Mouse (Mus musculus): ENCODE results near the gene Galns. TPM values are rescaled to one million over a fixed set of nuclear protein-coding genes. Genes with fewer than 3 reads are reported as not detected.

Gene Galns
- polyA plus RNA-seq, 1 experiment from 2014 or later = 6.9 TPM

GRCm38 (mm10) chr8:122606810-122607209 is 4.5 kb downstream of the Galns start:
- H3K9me3 ChIP-seq (ENCODE audit: low read length) = no peaks in the 10 kb centered on the region
- no peak overlapping the region for H3K9ac ChIP-seq (replicated peaks)
- no peak overlapping the region for H3K4me3 ChIP-seq (ENCODE audit: low read depth, low read length)
- no peak overlapping the region for H3K4me2 ChIP-seq (ENCODE audit: low read depth, low read length)
- no peak for DNase-seq
- H3K27me3 ChIP-seq (ENCODE audit: insufficient read depth, low read length) = no peaks in the 10 kb centered on the region
- ATAC-seq = no peak
- 73% methylated on average over 11 of the region's 12 CpGs for WGBS (ENCODE audit: insufficient replicate concordance)
- peaks cover 9% of the 10 kb centered on the region; the same call in 1 of the 2 replicates for H3K36me3 ChIP-seq (replicated peaks; ENCODE audit: insufficient read depth, low read length)
- peaks cover 15% of the 10 kb centered on the region for H3K4me1 ChIP-seq (ENCODE audit: insufficient read depth)
- H3K27ac ChIP-seq (ENCODE audit: low read depth) = no peak overlapping the region
- TF ChIP-seq CTCF (IDR thresholded peaks at IDR 0.05; ENCODE audit: low read depth) = no peak

- peaks cover 7% of the 10 kb centered on the region; the same call in 1 of the 2 replicates for H3K4me1 ChIP-seq (ENCODE audit: insufficient read depth)
- 0 out of 2 replicates have a peak overlapping the region, but pooled peaks have one; percentile 19 for H3K4me2 ChIP-seq (ENCODE audit: low read depth, low read length)
- H3K9ac ChIP-seq (replicated peaks) = no peak overlapping the region
- 68% methylated on average over 4 of the region's 4 CpGs for WGBS (ENCODE audit: insufficient replicate concordance)
- H3K36me3 ChIP-seq (replicated peaks; ENCODE audit: insufficient read depth, low read length) = peaks cover 11% of the 10 kb centered on the region
- TF ChIP-seq EP300 (IDR thresholded peaks at IDR 0.05; ENCODE audit: low read depth) (no peak), CTCF (IDR thresholded peaks at IDR 0.05; ENCODE audit: low read depth) (no peak)
- no peak for DNase-seq
- ATAC-seq = no peak
- H3K27ac ChIP-seq (ENCODE audit: low read depth) = peak overlapping the region; percentile 49; the same call in 1 of the 2 replicates
- H3K9me3 ChIP-seq (ENCODE audit: low read length) = no peaks in the 10 kb centered on the region
- H3K27me3 ChIP-seq (ENCODE audit: insufficient read depth, low read length) = no peaks in the 10 kb centered on the region
- no peak overlapping the region for H3K4me3 ChIP-seq (ENCODE audit: low read depth, low read length)
These were observed 5.9 kb downstream of the Galns start for GRCm38 (mm10) chr8:122605367-122605766.

GRCm38 (mm10) chr8:122604640-122605039 is 6.6 kb downstream of the Galns start:
- Histone ChIP-seq H3K9me3 (ENCODE audit: low read length) (no peaks in the 10 kb centered on the region), H3K27me3 (ENCODE audit: insufficient read depth, low read length) (no peaks in the 10 kb centered on the region), H3K27ac (ENCODE audit: low read depth) (peak overlapping the region; percentile 49), H3K9ac (replicated peaks) (no peak overlapping the region), H3K36me3 (replicated peaks; ENCODE audit: insufficient read depth, low read length) (peaks cover 17% of the 10 kb centered on the region), H3K4me1 (ENCODE audit: insufficient read depth) (0 out of 2 replicates have a peak, but pooled peaks cover 2% of the 10 kb centered on the region), H3K4me3 (ENCODE audit: low read depth, low read length) (no peak overlapping the region), H3K4me2 (ENCODE audit: low read depth, low read length) (no peak overlapping the region)
- ATAC-seq = no peak
- no peak for DNase-seq
- no peak for TF ChIP-seq CTCF (IDR thresholded peaks at IDR 0.05; ENCODE audit: low read depth)
- no peak for TF ChIP-seq EP300 (IDR thresholded peaks at IDR 0.05; ENCODE audit: low read depth)
- WGBS (ENCODE audit: insufficient replicate concordance) = 35% methylated on average over 1 of the region's 1 CpGs

GRCm38 (mm10) chr8:122600666-122601065 is 10.6 kb downstream of the Galns start:
- H3K9ac ChIP-seq (replicated peaks) = no peak overlapping the region
- no peak for DNase-seq
- no peak overlapping the region for H3K4me3 ChIP-seq (ENCODE audit: low read depth, low read length)
- no peaks in the 10 kb centered on the region for H3K27me3 ChIP-seq (ENCODE audit: insufficient read depth, low read length)
- WGBS (ENCODE audit: insufficient replicate concordance) = 92% methylated on average over 9 of the region's 9 CpGs
- ATAC-seq = no peak
- H3K4me2 ChIP-seq (ENCODE audit: low read depth, low read length) = no peak overlapping the region
- TF ChIP-seq EP300 (IDR thresholded peaks at IDR 0.05; ENCODE audit: low read depth) (no peak), CTCF (IDR thresholded peaks at IDR 0.05; ENCODE audit: low read depth) (no peak)
- H3K36me3 ChIP-seq (replicated peaks; ENCODE audit: insufficient read depth, low read length) = peaks cover 27% of the 10 kb centered on the region
- no peaks in the 10 kb centered on the region for H3K9me3 ChIP-seq (ENCODE audit: low read length)
- 0 out of 2 replicates have a peak, but pooled peaks cover 2% of the 10 kb centered on the region for H3K4me1 ChIP-seq (ENCODE audit: insufficient read depth)
- no peak overlapping the region for H3K27ac ChIP-seq (ENCODE audit: low read depth)

GRCm38 (mm10) chr8:122596031-122596430 is 15.2 kb downstream of the Galns start:
- H3K9ac ChIP-seq (replicated peaks) = no peak overlapping the region
- ATAC-seq (no peak), DNase-seq (no peak)
- peak overlapping the region; percentile 66 for H3K27ac ChIP-seq (ENCODE audit: low read depth)
- H3K9me3 ChIP-seq (ENCODE audit: low read length) = no peaks in the 10 kb centered on the region
- H3K4me1 ChIP-seq (ENCODE audit: insufficient read depth) = no peaks in the 10 kb centered on the region; the same call in 1 of the 2 replicates
- no peak for TF ChIP-seq EP300 (IDR thresholded peaks at IDR 0.05; ENCODE audit: low read depth)
- TF ChIP-seq CTCF (IDR thresholded peaks at IDR 0.05; ENCODE audit: low read depth) = no peak
- 32% methylated on average over 4 of the region's 4 CpGs for WGBS (ENCODE audit: insufficient replicate concordance)
- peaks cover 26% of the 10 kb centered on the region for H3K36me3 ChIP-seq (replicated peaks; ENCODE audit: insufficient read depth, low read length)
- H3K4me3 ChIP-seq (ENCODE audit: low read depth, low read length) = no peak overlapping the region
- H3K27me3 ChIP-seq (ENCODE audit: insufficient read depth, low read length) = no peaks in the 10 kb centered on the region
- no peak overlapping the region; the same call in 1 of the 2 replicates for H3K4me2 ChIP-seq (ENCODE audit: low read depth, low read length)

GRCm38 (mm10) chr8:122593783-122594507 is 17.3 kb downstream of the Galns start:
- Histone ChIP-seq H3K4me3 (ENCODE audit: low read depth, low read length) (no peak overlapping the region), H3K9ac (replicated peaks) (peak overlapping the region; percentile 38; the same call in 1 of the 2 replicates), H3K36me3 (replicated peaks; ENCODE audit: insufficient read depth, low read length) (peaks cover 23% of the 10 kb centered on the region), H3K27ac (ENCODE audit: low read depth) (peak overlapping the region; percentile 69; the same call in 1 of the 2 replicates), H3K27me3 (ENCODE audit: insufficient read depth, low read length) (no peaks in the 10 kb centered on the region), H3K4me2 (ENCODE audit: low read depth, low read length) (0 out of 2 replicates have a peak overlapping the region, but pooled peaks have one; percentile 29), H3K9me3 (ENCODE audit: low read length) (no peaks in the 10 kb centered on the region), H3K4me1 (ENCODE audit: insufficient read depth) (no peaks in the 10 kb centered on the region; the same call in 1 of the 2 replicates)
- TF ChIP-seq EP300 (IDR thresholded peaks at IDR 0.05; ENCODE audit: low read depth) (no peak), CTCF (IDR thresholded peaks at IDR 0.05; ENCODE audit: low read depth) (no peak)
- 72% methylated on average over 19 of the region's 19 CpGs for WGBS (ENCODE audit: insufficient replicate concordance)
- ATAC-seq (no peak), DNase-seq (no peak)

All from liver, postnatal 0 days (tissue).